Mouse (Mus musculus): Measurements from ENCODE around the gene Necab2. TPM values are rescaled to one million over a fixed set of nuclear protein-coding genes. Genes with fewer than 3 reads are reported as not detected.

The Necab2 gene
- polyA plus RNA-seq, 1 experiment from 2014 or later, result 1.6 TPM

GRCm38 (mm10) chr8:119420318-119420717 lies 26.2 kb upstream of the Necab2 start:
- Histone ChIP-seq H3K4me1 (peaks cover 11% of the 10 kb centered on the region), H3K4me3 (no peak overlapping the region), H3K27me3 (no peaks in the 10 kb centered on the region), H3K9ac (no peak overlapping the region), H3K27ac (no peak overlapping the region), H3K36me3 (no peaks in the 10 kb centered on the region), H3K9me3 (no peaks in the 10 kb centered on the region), H3K4me2 (no peak overlapping the region)
- ATAC-seq (ENCODE audit: borderline replicate concordance, extremely low read depth, low FRiP score, low TSS enrichment), result no peak
- WGBS, result 67% methylated on average over 7 of the region's 7 CpGs

- no peaks in the 10 kb centered on the region for H3K36me3 ChIP-seq
- no peaks in the 10 kb centered on the region for H3K27me3 ChIP-seq
- no peak overlapping the region for H3K9ac ChIP-seq
- WGBS, result 52% methylated on average over 9 of the region's 9 CpGs
- H3K4me2 ChIP-seq, result no peak overlapping the region
- no peaks in the 10 kb centered on the region for H3K9me3 ChIP-seq
- no peak for ATAC-seq (ENCODE audit: borderline replicate concordance, extremely low read depth, low FRiP score, low TSS enrichment)
- H3K27ac ChIP-seq, result no peak overlapping the region
- peaks cover 14% of the 10 kb centered on the region for H3K4me1 ChIP-seq
- no peak overlapping the region for H3K4me3 ChIP-seq
Observed at GRCm38 (mm10) chr8:119421603-119422122, 24.9 kb upstream of the Necab2 start.

GRCm38 (mm10) chr8:119422123-119422711 lies 24.3 kb upstream of the Necab2 start:
- Histone ChIP-seq H3K9ac (no peak overlapping the region), H3K27ac (no peak overlapping the region), H3K4me3 (no peak overlapping the region), H3K4me2 (no peak overlapping the region), H3K36me3 (no peaks in the 10 kb centered on the region), H3K27me3 (no peaks in the 10 kb centered on the region), H3K9me3 (no peaks in the 10 kb centered on the region), H3K4me1 (peaks cover 14% of the 10 kb centered on the region)
- 54% methylated on average over 9 of the region's 9 CpGs for WGBS
- no peak for ATAC-seq (ENCODE audit: borderline replicate concordance, extremely low read depth, low FRiP score, low TSS enrichment)

GRCm38 (mm10) chr8:119423631-119424141 lies 22.8 kb upstream of the Necab2 start:
- ATAC-seq (ENCODE audit: borderline replicate concordance, extremely low read depth, low FRiP score, low TSS enrichment), result peak; percentile 19; the same call in 1 of the 2 replicates
- WGBS, result 37% methylated on average over 9 of the region's 9 CpGs
- H3K4me2 ChIP-seq, result no peak overlapping the region
- H3K36me3 ChIP-seq, result no peaks in the 10 kb centered on the region
- H3K9ac ChIP-seq, result no peak overlapping the region
- H3K27ac ChIP-seq, result peak overlapping the region; percentile 72
- H3K9me3 ChIP-seq, result no peaks in the 10 kb centered on the region
- H3K4me1 ChIP-seq, result peaks cover 20% of the 10 kb centered on the region
- no peak overlapping the region for H3K4me3 ChIP-seq
- no peaks in the 10 kb centered on the region for H3K27me3 ChIP-seq

- Histone ChIP-seq H3K27me3 (no peaks in the 10 kb centered on the region), H3K4me1 (peaks cover 24% of the 10 kb centered on the region), H3K9ac (no peak overlapping the region), H3K4me2 (no peak overlapping the region), H3K36me3 (no peaks in the 10 kb centered on the region), H3K4me3 (no peak overlapping the region), H3K27ac (peak overlapping the region; percentile 72), H3K9me3 (no peaks in the 10 kb centered on the region)
- no peak for ATAC-seq (ENCODE audit: borderline replicate concordance, extremely low read depth, low FRiP score, low TSS enrichment)
- WGBS, result 75% methylated on average over 10 of the region's 10 CpGs
Observed at GRCm38 (mm10) chr8:119424199-119424733, 22.3 kb upstream of the Necab2 start.

GRCm38 (mm10) chr8:119424740-119425139 lies 21.8 kb upstream of the Necab2 start:
- peaks cover 24% of the 10 kb centered on the region for H3K4me1 ChIP-seq
- no peaks in the 10 kb centered on the region for H3K27me3 ChIP-seq
- no peak overlapping the region for H3K9ac ChIP-seq
- no peak overlapping the region for H3K4me3 ChIP-seq
- H3K36me3 ChIP-seq, result no peaks in the 10 kb centered on the region
- no peak for ATAC-seq (ENCODE audit: borderline replicate concordance, extremely low read depth, low FRiP score, low TSS enrichment)
- H3K9me3 ChIP-seq, result no peaks in the 10 kb centered on the region
- H3K27ac ChIP-seq, result peak overlapping the region; percentile 72
- WGBS, result 68% methylated on average over 10 of the region's 10 CpGs
- no peak overlapping the region for H3K4me2 ChIP-seq

- Histone ChIP-seq H3K9ac (no peak overlapping the region), H3K9me3 (no peaks in the 10 kb centered on the region), H3K27ac (peak overlapping the region; percentile 72), H3K4me1 (peaks cover 24% of the 10 kb centered on the region), H3K4me3 (no peak overlapping the region), H3K4me2 (no peak overlapping the region), H3K27me3 (no peaks in the 10 kb centered on the region), H3K36me3 (no peaks in the 10 kb centered on the region)
- 65% methylated on average over 10 of the region's 10 CpGs for WGBS
- ATAC-seq (ENCODE audit: borderline replicate concordance, extremely low read depth, low FRiP score, low TSS enrichment), result no peak
Observed at GRCm38 (mm10) chr8:119425533-119425932, 21.0 kb upstream of the Necab2 start.

GRCm38 (mm10) chr8:119426069-119426735 lies 20.3 kb upstream of the Necab2 start:
- no peak overlapping the region for H3K4me2 ChIP-seq
- no peak for ATAC-seq (ENCODE audit: borderline replicate concordance, extremely low read depth, low FRiP score, low TSS enrichment)

GRCm38 (mm10) chr8:119427634-119428349 lies 18.7 kb upstream of the Necab2 start:
- Histone ChIP-seq H3K27ac (no peak overlapping the region), H3K36me3 (no peaks in the 10 kb centered on the region), H3K4me1 (peaks cover 20% of the 10 kb centered on the region), H3K9ac (no peak overlapping the region), H3K4me2 (no peak overlapping the region), H3K4me3 (no peak overlapping the region), H3K27me3 (no peaks in the 10 kb centered on the region), H3K9me3 (no peaks in the 10 kb centered on the region)
- ATAC-seq (ENCODE audit: borderline replicate concordance, extremely low read depth, low FRiP score, low TSS enrichment), result no peak
- WGBS, result 73% methylated on average over 12 of the region's 12 CpGs

More at GRCm38 (mm10) chr8:119426069-119426735, 20.3 kb upstream of the Necab2 start:
- Histone ChIP-seq H3K9ac (no peak overlapping the region), H3K27ac (peak overlapping the region; percentile 72), H3K4me3 (no peak overlapping the region), H3K4me1 (peaks cover 24% of the 10 kb centered on the region), H3K36me3 (no peaks in the 10 kb centered on the region), H3K9me3 (no peaks in the 10 kb centered on the region), H3K27me3 (no peaks in the 10 kb centered on the region)
- WGBS, result 59% methylated on average over 6 of the region's 6 CpGs

- Histone ChIP-seq H3K4me3 (no peak overlapping the region), H3K36me3 (no peaks in the 10 kb centered on the region), H3K4me2 (no peak overlapping the region), H3K9me3 (no peaks in the 10 kb centered on the region), H3K27me3 (no peaks in the 10 kb centered on the region), H3K9ac (no peak overlapping the region), H3K4me1 (peaks cover 20% of the 10 kb centered on the region), H3K27ac (no peak overlapping the region)
- WGBS, result 50% methylated on average over 7 of the region's 7 CpGs
- ATAC-seq (ENCODE audit: borderline replicate concordance, extremely low read depth, low FRiP score, low TSS enrichment), result no peak
Observed at GRCm38 (mm10) chr8:119428350-119428740, 18.2 kb upstream of the Necab2 start.

- H3K4me3 ChIP-seq, result no peak overlapping the region
- 62% methylated on average over 5 of the region's 5 CpGs for WGBS
- H3K36me3 ChIP-seq, result no peaks in the 10 kb centered on the region
- H3K27ac ChIP-seq, result no peak overlapping the region
- no peak overlapping the region for H3K4me2 ChIP-seq
- peaks cover 16% of the 10 kb centered on the region for H3K4me1 ChIP-seq
- H3K9me3 ChIP-seq, result no peaks in the 10 kb centered on the region
- no peak for ATAC-seq (ENCODE audit: borderline replicate concordance, extremely low read depth, low FRiP score, low TSS enrichment)
- no peak overlapping the region for H3K9ac ChIP-seq
- no peaks in the 10 kb centered on the region for H3K27me3 ChIP-seq
Observed at GRCm38 (mm10) chr8:119428766-119429327, 17.7 kb upstream of the Necab2 start.
